Mouse (Mus musculus) liver, adult 2 months (tissue): Measurements from ENCODE around the gene Cfl1.

Experiments
- CTCF ChIP-seq: fragments of 200-500 bp; IDR thresholded peaks from 2 replicates; pipeline ENCODE4 v1.5.1; 2011; ENCODE audit warnings: low read depth, low read length, control low read depth
- POLR2A ChIP-seq: fragments of 200-500 bp; IDR thresholded peaks from 2 replicates; pipeline ENCODE4 v1.6.1; 2011; ENCODE audit warnings: low read length, control low read depth; ENCODE audit not compliant: insufficient read depth; ENCODE audit errors: extremely low read depth

DNA sequence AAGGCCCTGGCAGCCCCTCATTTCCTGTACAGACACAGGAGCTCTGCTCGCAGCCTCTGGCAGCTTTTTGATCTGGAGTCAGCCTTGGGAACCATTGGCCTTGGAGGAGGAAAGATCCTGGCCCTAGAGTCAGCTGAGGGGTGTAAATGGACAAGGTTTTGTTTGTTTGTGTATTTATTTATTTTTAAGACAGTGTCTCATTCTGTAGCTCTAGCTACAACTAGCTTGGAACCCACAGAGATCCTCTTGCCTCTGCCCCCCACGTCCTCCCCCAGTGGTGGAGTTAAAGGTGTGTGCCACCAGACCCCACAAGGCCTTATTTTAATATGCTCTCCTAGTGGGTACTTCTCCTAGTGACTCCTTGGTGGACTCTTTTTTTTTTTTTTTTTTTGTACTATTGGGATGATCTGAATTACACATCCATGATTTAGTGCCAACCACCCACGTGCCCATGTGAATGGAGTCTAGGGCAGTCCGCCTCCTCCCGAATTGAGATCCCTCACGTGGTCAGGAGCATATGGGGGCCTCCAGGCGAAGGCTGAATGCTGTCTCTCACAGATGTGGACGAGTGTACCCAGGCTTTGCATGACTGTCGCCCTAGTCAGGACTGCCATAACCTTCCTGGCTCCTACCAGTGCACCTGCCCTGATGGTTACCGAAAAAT, 13.1 kb upstream of the Cfl1 start:
- TF ChIP-seq CTCF (no peak), POLR2A (no peak)
